Mouse (Mus musculus): Measurements from ENCODE around the gene Cemip.

The Cemip gene

DNA sequence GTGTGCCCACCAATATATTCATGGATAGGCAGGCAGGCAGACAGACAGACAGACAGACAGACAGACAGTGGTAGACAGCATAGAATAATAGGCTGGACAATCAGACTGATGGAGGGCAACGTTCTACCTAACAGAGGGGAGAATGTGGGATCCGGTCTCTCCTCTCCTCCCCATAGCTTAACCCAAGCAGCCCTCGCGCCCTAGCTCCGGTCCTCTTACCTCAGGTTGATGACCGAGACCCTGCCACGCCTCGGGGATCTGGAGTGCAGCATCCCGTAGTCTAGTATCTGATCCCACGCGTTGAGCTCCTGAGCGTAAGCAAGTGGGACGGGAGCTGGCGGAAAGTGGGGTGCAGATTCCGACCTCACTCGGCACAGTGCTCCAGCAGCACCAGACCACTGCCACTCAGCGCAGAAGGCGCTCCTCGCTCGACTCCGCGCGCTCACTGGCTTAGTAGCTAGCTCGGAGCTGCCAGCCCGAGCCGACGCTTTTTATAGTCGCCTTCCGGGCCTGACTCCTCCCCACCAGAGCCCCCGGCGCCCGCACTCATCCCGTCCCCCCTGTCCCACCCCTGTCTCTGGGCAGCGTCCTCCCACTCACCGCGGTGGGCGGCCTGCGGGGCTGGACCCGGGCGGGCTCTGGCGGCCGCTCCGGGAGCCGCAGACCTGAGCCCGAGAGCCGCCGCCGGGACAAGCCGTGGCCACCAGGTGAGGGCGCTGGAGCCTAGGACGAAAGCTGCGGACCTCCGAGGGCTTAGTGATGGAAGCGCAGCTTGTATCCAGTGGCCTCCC, at the start of gene Cemip:
Gene Cemip, minus strand, starts transcription at position 464 of the 791 bp plus-strand sequence.
- WGBS = 1% methylated on average over 54 of the region's 54 CpGs

DNA sequence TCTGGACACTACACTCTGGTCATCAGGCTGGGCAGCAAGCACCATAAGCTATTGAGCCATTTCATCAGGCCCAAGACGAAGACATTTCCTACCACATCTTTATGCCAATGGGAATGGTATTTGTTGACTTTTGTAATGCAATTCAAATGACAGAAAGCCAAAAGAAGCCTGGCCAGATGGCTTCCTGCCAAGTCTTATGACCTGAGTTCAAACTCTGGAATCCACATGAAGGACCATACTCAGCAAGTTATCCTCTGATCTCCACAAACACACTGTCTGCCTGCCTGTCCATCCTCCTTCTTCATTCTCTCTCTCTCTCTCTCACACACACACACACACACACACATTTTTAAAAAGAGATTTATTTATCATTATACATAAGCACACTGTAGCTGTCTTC, 46.4 kb upstream of the Cemip start:
- WGBS = 36% methylated on average over 1 of the region's 1 CpGs

DNA sequence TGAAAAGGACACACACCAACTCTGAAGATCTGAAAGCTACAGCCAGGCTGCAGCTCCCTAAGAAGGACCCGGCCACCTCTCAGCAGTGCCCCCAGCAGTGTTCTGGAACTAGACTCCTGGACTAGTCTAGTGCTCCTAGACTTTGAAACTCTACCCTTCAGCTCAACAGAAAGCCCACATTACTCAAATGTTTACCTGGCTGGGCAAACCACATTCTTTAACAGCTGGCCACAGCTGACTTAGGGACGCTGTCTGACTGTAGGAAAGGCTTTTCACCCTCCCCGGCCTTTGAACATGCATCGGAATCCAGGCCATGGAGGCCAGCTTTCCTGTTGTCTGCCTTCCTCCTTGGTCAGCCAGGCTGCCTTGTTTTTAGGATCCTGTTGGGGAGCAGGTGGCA, 45.4 kb upstream of the Cemip start:
- 86% methylated on average over 4 of the region's 4 CpGs for WGBS

DNA sequence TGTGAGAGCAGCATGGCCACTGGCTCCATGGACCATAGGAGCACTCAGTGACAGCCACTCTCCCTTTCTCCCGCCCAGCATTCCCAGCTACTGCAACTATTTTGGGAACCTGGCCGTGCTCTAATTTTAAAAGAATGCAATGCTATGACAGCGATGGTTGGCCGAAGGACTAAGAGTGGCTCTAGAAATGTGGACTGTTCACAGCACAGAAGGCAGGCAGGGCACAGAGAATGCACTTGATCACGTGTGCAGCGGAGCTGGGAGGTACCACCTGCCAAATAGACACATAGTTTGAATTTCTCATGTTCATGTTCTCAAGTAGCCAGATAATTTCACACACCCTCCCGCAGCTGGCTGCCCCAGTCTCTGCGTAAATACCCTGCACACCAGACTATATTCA, 42.4 kb upstream of the Cemip start:
- WGBS = 37% methylated on average over 8 of the region's 8 CpGs

DNA sequence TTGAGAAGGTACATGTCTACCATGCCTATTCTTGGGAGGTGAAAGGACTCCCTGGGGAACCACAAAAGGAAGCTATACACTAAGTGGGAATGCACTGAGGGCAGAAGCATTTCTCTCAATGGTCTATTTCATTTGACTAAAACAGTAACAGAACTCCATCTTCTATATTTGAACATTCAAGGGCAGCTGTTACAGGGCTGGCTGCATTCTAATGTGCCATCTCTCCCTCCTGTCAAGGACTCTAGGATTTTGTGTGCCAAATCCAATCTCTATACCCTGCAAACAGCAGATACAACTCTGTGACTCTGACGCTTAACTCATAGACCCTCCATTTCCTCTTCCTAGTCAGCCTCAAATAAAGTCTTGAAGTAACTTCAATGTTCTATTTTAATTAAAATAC, 39.4 kb upstream of the Cemip start:
- 59% methylated on average over 1 of the region's 1 CpGs for WGBS

DNA sequence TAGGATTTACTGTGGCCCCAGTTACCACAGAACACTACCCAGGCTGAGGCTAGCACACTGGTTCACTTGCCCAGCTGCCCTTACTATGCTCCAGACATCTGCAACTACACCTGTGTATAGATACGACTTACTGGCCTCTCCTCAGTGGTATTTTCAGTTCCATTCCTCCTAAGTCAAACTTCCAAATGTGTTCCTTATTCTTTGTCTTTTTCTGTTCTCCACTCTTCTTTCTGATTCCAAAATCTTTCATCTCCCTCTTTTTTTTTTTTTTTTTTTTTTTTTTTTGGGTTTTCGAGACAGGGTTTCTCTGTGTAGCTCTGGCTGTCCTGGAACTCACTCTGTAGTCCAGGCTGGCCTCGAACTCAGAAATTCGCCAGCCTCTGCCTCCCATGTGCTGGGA, 37.3 kb upstream of the Cemip start:
- WGBS = 89% methylated on average over 4 of the region's 4 CpGs

DNA sequence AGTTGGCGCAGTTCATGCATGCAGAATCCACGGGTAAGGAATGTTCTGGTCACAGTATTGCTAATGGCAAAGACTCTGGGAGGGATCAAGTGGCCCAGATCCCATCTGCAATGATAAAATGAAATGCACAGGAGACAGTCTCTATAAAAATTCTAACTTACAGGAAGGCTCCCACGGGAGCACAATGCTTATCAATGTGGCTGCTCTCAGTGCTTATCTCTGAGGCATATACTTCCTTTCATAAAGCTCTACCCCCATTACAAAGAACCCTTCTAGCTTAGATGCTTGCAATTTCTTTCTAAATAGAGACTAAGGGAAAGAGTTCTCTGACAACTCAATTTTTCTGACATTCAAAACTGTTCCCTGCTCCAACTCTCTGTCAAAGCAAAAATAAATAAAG, 35.5 kb upstream of the Cemip start:
- 80% methylated on average over 3 of the region's 3 CpGs for WGBS

DNA sequence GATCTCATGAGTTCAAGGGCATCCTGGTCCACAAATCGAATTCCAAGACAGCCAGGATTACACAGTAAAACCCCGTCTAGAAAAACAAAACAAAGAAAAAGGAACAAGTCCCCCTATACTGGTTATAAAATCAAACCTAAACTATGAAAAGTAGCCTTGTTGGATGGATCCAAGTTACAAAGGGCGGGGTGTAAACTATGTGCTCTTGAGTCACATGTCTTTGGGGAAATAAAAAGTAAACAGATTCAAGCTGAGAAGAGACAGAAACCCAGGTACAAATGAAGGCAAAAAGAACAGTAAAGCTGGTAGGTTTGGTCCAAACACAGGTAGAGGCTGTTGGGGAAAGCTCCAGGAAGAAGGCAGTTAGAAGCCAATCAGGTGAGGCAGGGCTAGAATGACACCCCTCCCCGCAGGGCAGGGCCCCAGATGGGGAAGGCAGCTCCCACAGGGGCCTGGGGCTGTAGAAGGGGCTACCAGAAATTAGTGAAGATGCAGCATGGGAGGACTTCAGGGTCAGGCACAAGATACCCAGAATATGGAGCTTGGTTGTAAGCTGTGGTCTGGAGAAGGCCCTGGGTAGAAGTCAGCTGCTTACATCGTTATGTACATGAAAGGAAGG, 33.9 kb upstream of the Cemip start:
- 80% methylated on average over 5 of the region's 5 CpGs for WGBS

DNA sequence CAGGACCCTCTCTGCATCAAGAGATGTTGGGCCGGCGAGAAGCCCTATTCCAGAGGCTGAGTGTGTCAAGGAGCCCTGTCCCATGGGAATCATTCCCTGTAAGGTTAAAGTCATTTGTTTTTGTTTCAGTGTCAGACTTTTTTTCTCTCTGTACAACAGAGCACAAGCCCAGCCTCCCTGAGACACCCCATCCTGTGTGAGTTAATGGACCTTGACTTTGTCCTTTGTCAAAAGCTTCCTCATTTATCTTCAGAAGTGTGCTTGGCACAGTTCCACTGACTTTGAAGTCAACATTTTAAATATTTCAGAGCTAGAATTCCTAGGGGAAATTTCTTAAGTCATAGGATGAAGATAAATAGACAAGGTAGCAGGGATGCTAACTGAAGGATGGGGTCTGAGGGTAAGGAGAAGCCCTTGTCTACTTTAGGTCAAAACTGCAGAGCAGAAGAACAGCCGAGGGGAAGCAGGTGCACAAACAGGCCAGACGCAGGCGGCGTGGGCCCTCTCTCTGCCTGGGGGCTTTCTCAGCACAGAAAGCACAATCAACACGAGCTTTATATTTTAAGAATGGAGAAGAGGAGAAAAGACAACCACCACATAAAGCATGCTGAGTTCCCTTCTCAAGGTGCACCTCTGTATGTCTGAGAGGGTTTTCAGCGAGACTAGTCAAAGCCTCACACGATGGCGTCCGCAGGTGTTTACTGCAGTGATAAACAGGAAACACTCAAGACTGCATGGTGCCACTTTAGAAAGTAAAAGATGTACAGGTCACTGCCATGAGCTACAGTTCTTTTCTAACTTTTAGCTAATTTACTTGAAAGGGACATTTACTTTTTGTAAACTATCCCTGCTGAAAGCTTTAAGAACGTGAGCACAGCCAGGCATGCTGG, 33.2 kb upstream of the Cemip start:
- 72% methylated on average over 12 of the region's 12 CpGs for WGBS

DNA sequence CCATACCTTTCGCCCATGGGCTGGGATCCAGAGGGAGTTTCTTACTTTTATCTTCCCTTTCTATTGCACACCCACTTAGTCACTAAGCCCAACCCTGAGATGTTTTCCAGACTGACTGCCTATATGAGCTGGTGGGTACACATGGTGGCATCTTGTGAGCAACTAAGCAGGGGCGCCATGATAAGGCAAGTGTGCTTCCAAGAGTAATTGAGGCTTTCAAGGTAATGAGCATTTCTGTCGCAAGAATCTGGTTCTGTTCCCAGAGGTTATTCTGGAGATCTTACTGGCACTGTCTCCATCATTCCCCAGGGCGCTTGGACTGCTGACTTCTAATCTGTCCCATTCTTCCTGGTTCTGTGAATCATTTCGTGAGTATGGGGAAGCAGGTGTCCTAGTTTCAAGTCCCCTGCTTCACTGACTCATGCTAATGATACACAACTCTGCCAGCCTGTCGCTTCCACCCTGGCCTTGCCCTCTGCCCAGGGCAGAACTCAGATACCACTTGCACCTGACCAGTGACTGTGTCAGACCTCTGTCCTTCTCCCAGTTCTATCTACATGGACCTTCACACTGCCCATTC, 31.3 kb upstream of the Cemip start:
- WGBS = 74% methylated on average over 6 of the region's 6 CpGs

DNA sequence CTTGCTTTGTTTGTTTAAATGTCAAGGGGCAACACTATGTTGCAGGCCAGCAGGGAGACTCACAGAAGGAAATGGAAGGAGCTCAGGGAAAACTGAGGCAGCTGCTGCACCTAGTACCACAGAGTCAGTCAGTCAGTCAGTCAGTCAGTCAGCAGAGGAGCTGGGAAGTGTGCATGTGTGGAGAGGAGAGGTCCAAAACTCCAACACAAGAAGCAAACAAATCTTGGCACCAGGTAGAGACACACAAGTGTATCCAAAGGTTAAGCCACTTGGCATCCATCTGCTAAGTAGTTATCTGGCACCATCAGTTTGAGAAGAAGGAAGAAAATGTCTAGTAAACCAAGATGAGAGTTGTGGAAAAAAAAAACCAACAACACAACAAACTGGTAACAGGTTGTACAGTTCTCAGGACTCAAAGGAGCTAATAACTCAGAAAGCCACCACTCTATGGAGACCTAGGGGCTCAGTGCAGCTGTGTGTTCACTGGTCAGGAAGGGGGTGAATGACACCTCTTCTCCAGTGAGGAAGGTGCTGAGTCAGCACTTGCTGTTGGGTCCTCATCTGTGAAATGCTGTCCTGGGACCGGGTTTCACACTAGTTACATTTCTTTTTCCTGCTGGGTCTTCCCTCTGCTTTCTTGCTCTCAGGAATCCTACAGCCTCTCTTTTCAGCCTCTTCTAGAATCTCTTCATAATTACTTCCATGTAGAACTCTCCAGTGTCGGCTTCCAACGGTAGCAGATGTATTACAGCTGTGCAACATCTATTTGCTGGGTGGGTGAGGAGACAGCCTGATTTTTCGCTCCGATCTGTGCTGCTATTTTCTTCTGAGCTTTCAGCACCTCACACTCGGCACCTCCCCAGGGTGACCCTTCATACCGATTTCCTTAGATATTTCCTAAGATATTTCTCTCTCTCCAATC, 30.6 kb upstream of the Cemip start:
- 89% methylated on average over 7 of the region's 7 CpGs for WGBS

DNA sequence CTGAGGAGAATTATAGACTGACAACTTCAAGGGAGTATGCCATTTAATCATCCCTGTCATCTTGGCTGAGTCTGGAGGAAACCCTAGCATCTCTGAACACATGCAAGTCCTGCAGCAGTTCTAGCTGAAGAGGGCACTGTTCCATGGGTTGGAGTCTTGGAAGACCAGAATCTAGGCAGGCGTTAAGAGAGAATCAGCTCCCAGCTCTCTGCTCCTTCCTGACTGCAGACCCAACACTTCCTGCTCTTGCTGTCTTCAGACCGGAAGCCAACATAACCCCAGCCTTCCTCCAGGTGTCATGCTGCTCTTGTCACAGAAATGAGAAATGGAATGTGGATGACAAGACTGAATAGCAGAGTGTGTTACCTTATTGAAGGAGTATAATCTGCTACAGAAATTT, 29.1 kb upstream of the Cemip start:
- 53% methylated on average over 2 of the region's 2 CpGs for WGBS

DNA sequence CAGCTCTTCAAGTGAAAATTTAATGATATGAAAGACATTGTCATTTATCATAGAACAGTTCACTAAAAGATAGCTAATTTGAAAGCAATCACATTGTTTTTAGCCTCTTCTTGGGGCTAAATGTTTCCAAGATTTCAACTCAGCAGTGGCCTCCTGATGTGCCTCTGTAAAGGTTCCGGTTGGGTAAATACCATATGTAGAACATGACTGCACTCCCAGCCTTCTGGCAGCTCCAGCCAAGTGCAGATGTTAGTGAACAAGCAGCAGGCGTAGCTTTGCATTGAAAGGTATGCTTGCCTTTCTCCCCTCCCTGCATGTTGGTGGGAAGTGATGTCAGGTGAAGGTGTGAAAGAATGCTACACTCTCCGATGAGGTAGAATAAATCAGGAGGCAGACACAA, 28.5 kb upstream of the Cemip start:
- WGBS = 70% methylated on average over 3 of the region's 3 CpGs

DNA sequence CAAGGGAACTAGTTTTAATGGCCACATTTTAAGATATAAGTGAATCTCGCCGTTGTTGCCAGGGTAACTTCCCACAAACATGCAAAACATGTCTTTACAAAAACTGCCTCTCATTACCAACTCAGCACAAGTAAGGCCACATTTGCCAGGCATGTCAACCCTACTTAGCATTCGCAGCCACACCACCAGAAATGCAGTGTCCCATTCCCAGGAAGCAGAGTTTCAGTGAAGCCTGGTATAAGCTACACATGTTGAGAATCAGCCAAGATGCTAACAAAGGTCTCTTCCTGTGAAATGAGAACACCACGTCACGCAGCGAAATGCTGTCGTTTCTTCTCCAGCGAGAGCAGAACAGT, 26.7 kb upstream of the Cemip start:
- WGBS = 51% methylated on average over 8 of the region's 8 CpGs

DNA sequence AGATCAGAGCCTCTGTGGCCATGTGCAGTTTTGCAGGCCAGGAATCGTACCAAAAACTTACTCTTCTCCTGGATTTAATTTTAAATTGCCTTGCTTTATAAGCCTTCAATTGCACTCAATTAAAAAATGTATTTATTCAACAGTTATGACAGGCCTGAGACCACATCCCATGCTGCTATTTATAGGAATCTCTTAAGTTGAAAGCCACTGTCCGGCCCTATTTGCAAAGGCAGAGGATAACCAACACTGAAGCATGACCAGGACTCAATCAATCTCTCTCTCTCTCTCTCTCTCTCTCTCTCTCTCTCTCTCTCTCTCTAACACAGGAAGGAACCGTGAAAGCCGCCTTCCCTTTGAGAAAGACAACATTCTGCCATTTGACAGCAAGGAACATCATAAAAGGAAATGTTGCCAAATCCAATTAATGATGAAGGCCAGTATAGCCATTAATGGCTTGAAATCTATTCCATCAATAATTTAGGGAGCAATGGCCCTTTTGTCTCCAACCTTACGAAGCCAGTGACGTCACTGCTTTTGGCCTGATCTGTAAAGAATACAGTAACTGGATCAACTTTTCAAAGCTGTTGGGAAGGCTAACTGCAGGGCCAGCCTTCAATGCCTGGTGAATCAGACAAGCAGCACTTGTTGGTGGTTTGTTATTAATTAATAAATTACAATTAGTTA, 26.2 kb upstream of the Cemip start:
- WGBS = 75% methylated on average over 6 of the region's 6 CpGs

DNA sequence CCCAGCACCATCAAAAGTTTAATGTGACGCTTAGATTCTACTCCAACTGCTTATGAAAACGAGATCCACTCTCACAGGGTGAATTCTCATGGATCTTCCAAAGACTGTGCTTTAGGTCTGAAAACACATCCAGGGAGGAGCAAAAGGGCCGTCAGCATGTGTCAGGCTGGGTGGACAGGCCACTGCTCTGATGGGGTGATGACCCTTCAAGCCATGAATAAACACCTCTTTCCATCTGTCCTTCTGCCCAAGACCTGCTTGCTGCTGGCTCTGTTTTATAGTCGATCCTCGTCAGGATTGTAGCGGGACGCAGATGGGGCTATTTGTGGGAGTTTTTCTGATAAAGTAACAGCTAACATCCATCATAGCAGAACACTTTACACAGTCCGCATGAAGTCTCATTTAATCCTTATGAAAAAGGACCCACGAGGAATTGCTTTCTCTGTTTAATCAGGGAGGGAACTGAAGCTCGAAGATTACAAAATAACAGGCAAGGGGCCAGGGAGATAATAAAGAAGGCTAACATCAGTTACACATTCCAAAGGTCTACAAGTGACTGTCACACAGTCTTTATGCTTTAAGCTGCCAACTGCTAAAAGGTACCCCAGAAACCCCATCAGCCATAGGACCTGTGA, 25.5 kb upstream of the Cemip start:
- WGBS = 77% methylated on average over 10 of the region's 10 CpGs

DNA sequence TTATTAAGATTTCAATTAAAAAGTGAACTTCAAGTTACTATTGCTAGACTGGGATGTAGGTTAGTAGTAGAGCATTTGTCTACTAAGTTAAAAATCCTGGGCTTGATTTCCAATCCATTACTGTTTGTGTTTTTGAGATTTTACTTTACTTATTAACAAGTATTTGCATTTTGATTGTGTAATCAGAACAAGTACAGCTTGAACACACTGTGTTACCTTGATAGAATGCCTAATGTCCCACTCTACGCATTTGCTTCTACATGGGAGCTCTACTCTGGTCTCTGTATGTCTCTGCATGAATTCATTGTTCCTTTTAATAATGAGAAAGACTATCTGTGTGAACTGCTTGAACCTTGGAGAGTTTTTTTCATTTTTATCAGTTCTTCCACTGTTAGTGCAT, 20.6 kb upstream of the Cemip start:
- 96% methylated on average over 1 of the region's 1 CpGs for WGBS

DNA sequence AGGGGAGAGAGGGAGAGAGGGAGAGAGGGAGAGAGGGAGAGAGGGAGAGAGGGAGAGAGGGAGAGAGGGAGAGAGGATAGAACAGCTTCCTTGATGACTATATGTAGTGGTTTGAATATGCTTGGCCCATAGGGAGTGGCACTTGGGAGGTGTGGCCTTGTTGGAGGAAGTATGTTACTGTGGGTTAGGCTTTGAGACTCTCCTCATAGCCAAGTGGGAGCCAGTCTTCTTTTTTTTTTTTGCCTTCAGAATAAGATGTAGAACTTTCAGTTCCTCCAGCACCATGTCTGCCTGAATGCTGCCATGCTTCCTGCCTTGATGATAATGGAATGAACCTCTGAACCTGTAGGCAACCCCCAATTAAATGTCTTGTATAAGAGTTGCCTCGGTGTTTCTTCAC, 16.3 kb upstream of the Cemip start:
- WGBS = 78% methylated on average over 1 of the region's 1 CpGs

DNA sequence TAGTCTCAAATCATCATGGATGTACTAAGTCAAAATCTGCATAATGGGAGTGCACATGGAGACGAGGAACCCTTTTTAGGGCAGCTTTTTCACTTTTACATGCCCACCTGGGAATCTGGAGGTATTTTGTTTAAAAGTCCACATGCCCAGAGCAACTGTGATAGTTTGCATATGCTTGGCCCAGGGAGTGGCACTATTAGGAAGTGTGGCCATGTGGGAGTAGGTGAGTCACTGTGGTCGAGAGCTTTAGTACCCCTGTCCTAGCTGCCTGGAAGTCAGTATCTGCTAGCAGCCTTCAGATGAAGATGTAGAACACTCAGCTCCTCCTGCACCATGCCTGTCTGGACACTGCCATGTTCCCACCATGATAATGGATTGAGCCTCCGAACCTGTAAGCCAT, 14.4 kb upstream of the Cemip start:
- WGBS = 95% methylated on average over 3 of the region's 3 CpGs

DNA sequence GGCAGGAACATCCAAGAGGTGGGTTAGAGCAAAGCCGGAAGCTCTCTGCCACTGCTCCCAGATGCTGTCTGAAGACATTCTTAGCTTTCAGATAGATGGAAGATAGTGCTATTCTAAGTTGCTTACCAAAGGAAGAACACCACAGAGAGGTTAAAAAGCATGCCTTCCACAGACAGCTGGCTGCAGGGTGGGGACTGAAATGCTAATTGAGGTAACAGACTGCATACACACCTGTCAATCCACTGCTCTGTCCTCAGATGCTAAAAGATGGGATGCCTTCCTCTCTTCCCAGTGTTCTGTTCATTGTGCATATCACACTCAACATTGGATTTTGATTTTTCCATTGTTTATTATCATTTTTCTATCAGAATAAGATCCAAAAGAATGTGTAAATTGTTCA, 11.8 kb upstream of the Cemip start:
- 89% methylated on average over 1 of the region's 1 CpGs for WGBS
